In the genomic region with DNA sequence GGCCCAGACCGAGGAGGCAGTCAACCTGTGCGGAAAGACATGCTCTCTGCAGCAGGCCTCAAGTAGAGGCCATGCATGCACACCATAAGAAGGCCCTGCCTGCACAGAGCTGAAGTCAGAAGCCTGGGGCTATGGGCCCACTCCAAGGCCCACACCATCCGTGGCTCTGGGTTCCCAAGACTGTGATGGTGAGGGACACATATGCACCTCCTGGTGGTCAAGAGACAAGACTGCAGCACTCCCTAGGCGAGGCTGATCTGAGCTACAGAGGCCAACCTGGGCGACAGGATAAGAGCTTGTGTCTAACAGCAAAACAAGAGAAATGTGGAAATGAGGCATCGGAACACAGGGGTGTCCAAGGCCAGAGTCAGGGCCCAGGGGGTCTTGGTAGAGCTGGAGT, we compare ENCODE assay signal across 12 mouse cellular contexts. TPM values are rescaled to one million over a fixed set of nuclear protein-coding genes. Genes with fewer than 3 reads are reported as not detected.
DNase-seq lines count a peak whose midpoint lies in the region; ATAC-seq and TF ChIP-seq lines count a peak whose summit lies in the region.
"Had no signal": no experiment of that assay in that cellular context is flagged by ENCODE, and none has a peak within 500 bp of the region (broad histone marks: within the 10 kb centered on the region; RNA-seq: fewer than 3 reads in every experiment).

No protein-coding gene starts in this region.

- H3K27ac ChIP-seq in liver, adult 2 months (replicated peaks; ENCODE audit: insufficient read depth, low read depth, low read length), result no peak overlapping the region
- no peak overlapping the region for H3K27ac ChIP-seq in liver, embryonic 12.5 days
- H3K27ac ChIP-seq in MEL (ENCODE audit: control insufficient read depth, low read depth, low read length), result no peak overlapping the region
- H3K27ac ChIP-seq: hindbrain, embryonic 14.5 days had no signal

- no peak; the same call in 1 of the 2 replicates for TF ChIP-seq RAD21 in MEL (IDR thresholded peaks at IDR 0.05; ENCODE audit: low read depth, low read length)

- TF ChIP-seq CTCF in liver, adult 2 months (IDR thresholded peaks at IDR 0.05; ENCODE audit: low read depth, low read length), result peak; percentile 55
- TF ChIP-seq CTCF in MEL (IDR thresholded peaks at IDR 0.05 in 2 of 3, conservative IDR thresholded peaks at IDR 0.05 in 1 of 3; ENCODE audit: control insufficient read depth in 1 of 3, insufficient read depth in 1 of 3, low read depth in 2 of 3, low read length in 3 of 3, poor library complexity in 1 of 3, severe bottlenecking in 1 of 3), result peak; percentile 41 to 57 (median 55)

- ATAC-seq in liver, embryonic 12.5 days, result no peak
- ATAC-seq: midbrain, embryonic 16.5 days had no signal

- H3K9me3 ChIP-seq in liver, embryonic 12.5 days (replicated peaks), result no peaks in the 10 kb centered on the region
- no peaks in the 10 kb centered on the region for H3K9me3 ChIP-seq in MEL (replicated peaks; ENCODE audit: insufficient read depth, low read length)

- no peaks in the 10 kb centered on the region for H3K36me3 ChIP-seq in liver, adult 2 months (ENCODE audit: control insufficient read depth, insufficient read depth, low read length)
- peaks cover 51% of the 10 kb centered on the region for H3K36me3 ChIP-seq in liver, embryonic 12.5 days
- H3K36me3 ChIP-seq in MEL (ENCODE audit: control insufficient read depth in 1 of 2, insufficient read depth in 2 of 2, low read length in 2 of 2), result peaks cover 2 to 3% of the 10 kb centered on the region in 2 experiments; a peak in 3 of 4 replicates

- no peak for TF ChIP-seq POLR2A in liver, adult 2 months (IDR thresholded peaks at IDR 0.05; ENCODE audit: extremely low read depth, insufficient read depth, low read length)
- no peak for TF ChIP-seq POLR2A in MEL (IDR thresholded peaks at IDR 0.05; ENCODE audit: control insufficient read depth in 1 of 2, insufficient read depth in 1 of 2, low read depth in 1 of 2, low read length in 2 of 2, poor library complexity in 1 of 2)

- intact Hi-C loops in left cerebral cortex, postnatal 36 days (cut with DNase I), result loop anchor here (5.0 kb wide), 1 partner anchor 155 kb away; a partner anchor contains a TSS

- H3K79me2 ChIP-seq in liver, adult 2 months (ENCODE audit: control insufficient read depth, insufficient read depth, low read length), result peaks cover 2% of the 10 kb centered on the region; the same call in 1 of the 2 replicates
- H3K79me2 ChIP-seq in MEL (ENCODE audit: control insufficient read depth, insufficient read depth, low read length, poor library complexity), result peaks cover 7% of the 10 kb centered on the region

- H3K4me3 ChIP-seq in liver, adult 2 months (ENCODE audit: insufficient read depth, low read depth, low read length), result no peak overlapping the region
- no peak overlapping the region for H3K4me3 ChIP-seq in liver, embryonic 12.5 days
- H3K4me3 ChIP-seq in MEL (ENCODE audit: control insufficient read depth in 1 of 2, insufficient read depth in 1 of 2, low read depth in 2 of 2, low read length in 2 of 2), result no peak overlapping the region

- H3K9ac ChIP-seq in liver, adult 2 months (ENCODE audit: low read depth, low read length), result no peak overlapping the region
- H3K9ac ChIP-seq in liver, embryonic 12.5 days, result no peak overlapping the region
- H3K9ac ChIP-seq in MEL (ENCODE audit: control insufficient read depth, low read depth, low read length, poor library complexity, severe bottlenecking), result no peak overlapping the region
- H3K9ac ChIP-seq: hindbrain, embryonic 14.5 days had no signal

- no peak for TF ChIP-seq EP300 in MEL (IDR thresholded peaks at IDR 0.05; ENCODE audit: low read depth in 1 of 2, low read length in 2 of 2)

- WGBS in liver, adult 2 months, result 81% methylated on average over 6 of the region's 6 CpGs
- WGBS in liver, embryonic 12.5 days (ENCODE audit: insufficient replicate concordance), result 54% methylated on average over 6 of the region's 6 CpGs

- H3K4me1 ChIP-seq in liver, adult 2 months (ENCODE audit: control insufficient read depth, insufficient read depth, low read length), result peaks cover 5% of the 10 kb centered on the region; the same call in 1 of the 2 replicates
- H3K4me1 ChIP-seq in liver, embryonic 12.5 days, result peaks cover 33% of the 10 kb centered on the region
- H3K4me1 ChIP-seq in MEL (ENCODE audit: control insufficient read depth in 1 of 2, insufficient read depth in 2 of 2, low read length in 2 of 2), result peaks cover 2 to 6% of the 10 kb centered on the region in 2 experiments; a peak in 3 of 4 replicates

- no peak for DNase-seq in liver, adult 2 months (ENCODE audit: extremely low read depth, low read depth, low spot score)
- DNase-seq in MEL (ENCODE audit: low read depth, low spot score), result peak; percentile 54
- peak; percentile 6 for DNase-seq in forelimb bud, embryonic 11.5 days (ENCODE audit: low read depth, low spot score)
- DNase-seq in retina, postnatal 1 day, result peak; percentile 49
- no peak for DNase-seq in adrenal gland, postnatal 36 days
- DNase-seq in left cerebral cortex, postnatal 36 days (ENCODE audit: low spot score in 2 of 2), result no peak
- DNase-seq in frontal cortex, postnatal 36 days (ENCODE audit: low spot score in 2 of 2), result no peak
- DNase-seq: adrenal gland, adult 2 months; gastrocnemius, postnatal 14 days had no signal

- no peaks in the 10 kb centered on the region for H3K27me3 ChIP-seq in liver, adult 2 months (ENCODE audit: control insufficient read depth, insufficient read depth, low read length)
- no peaks in the 10 kb centered on the region for H3K27me3 ChIP-seq in liver, embryonic 12.5 days (replicated peaks)
- H3K27me3 ChIP-seq in MEL (ENCODE audit: control insufficient read depth in 1 of 2, insufficient read depth in 2 of 2, low read length in 2 of 2), result no peaks in the 10 kb centered on the region

- no peak overlapping the region for H3K4me2 ChIP-seq in liver, embryonic 12.5 days
- H3K4me2 ChIP-seq: hindbrain, embryonic 14.5 days had no signal

TF ChIP-seq in MEL, 35 proteins besides CTCF, POLR2A, EP300 and RAD21:
- TF ChIP-seq HCFC1 (IDR thresholded peaks at IDR 0.05; ENCODE audit: low read depth, low read length), result no peak
- TF ChIP-seq SMC3 (IDR thresholded peaks at IDR 0.05; ENCODE audit: low read depth, low read length), result peak; percentile 46

RNA-seq across cellular contexts. Expression of a gene that starts 3.5 kb away (rescaled TPM):
- 22.6 and 23.9 TPM in 2 replicates for total RNA-seq in liver, adult 2 months (2014; rRNA removed)
- polyA plus RNA-seq in liver, adult 2 months (2012; rRNA removed), result 27.0 and 31.2 TPM in 2 replicates
- 20.9 and 22.2 TPM in 2 replicates for polyA plus RNA-seq in liver, embryonic 12.5 days (2016; fragmentation: Nextera tagmentation; extraction: Ambion mirVana)
- total RNA-seq in MEL (2012; rRNA removed), result 60.1 and 62.8 TPM in 2 replicates
- polyA plus RNA-seq in MEL (2012; ENCODE audit: insufficient read depth in 1 of 2, insufficient read length in 2 of 2, low read depth in 1 of 2, low replicate concordance in 2 of 2, missing spikeins in 1 of 2), result 10 to 100 TPM in 1 of 2 experiments, not detected in 1; 63.8 TPM
- total RNA-seq in adrenal gland, postnatal 36 days (2021), result 10 to 100 TPM; 34.6 to 39.8 TPM
- 10 to 100 TPM; 19.5 to 25.1 TPM for total RNA-seq in left cerebral cortex, postnatal 36 days (2021)

RNA-seq across cellular contexts. Expression of a gene that starts 8.3 kb away (rescaled TPM):
- total RNA-seq in liver, adult 2 months (2014; rRNA removed), result 5.8 and 9.5 TPM in 2 replicates
- 5.5 and 6.5 TPM in 2 replicates for polyA plus RNA-seq in liver, adult 2 months (2012; rRNA removed)
- 21.6 and 22.8 TPM in 2 replicates for polyA plus RNA-seq in liver, embryonic 12.5 days (2016; fragmentation: Nextera tagmentation; extraction: Ambion mirVana)
- 35.9 and 36.2 TPM in 2 replicates for total RNA-seq in MEL (2012; rRNA removed)
- 10 to 100 TPM in 1 of 2 experiments, not detected in 1; 91.0 TPM for polyA plus RNA-seq in MEL (2012; ENCODE audit: insufficient read depth in 1 of 2, insufficient read length in 2 of 2, low read depth in 1 of 2, low replicate concordance in 2 of 2, missing spikeins in 1 of 2)
- total RNA-seq in adrenal gland, postnatal 36 days (2021), result 10 to 100 TPM; 36.1 to 43.7 TPM
- total RNA-seq in left cerebral cortex, postnatal 36 days (2021), result 10 to 100 TPM; 55.0 to 55.4 TPM

RNA-seq across cellular contexts. Expression of a gene that starts 49.8 kb away (rescaled TPM):
- total RNA-seq in liver, adult 2 months (2014; rRNA removed), result 84.7 and 94.8 TPM in 2 replicates
- polyA plus RNA-seq in liver, adult 2 months (2012; rRNA removed), result 110 and 112 TPM in 2 replicates
- polyA plus RNA-seq in liver, embryonic 12.5 days (2016; fragmentation: Nextera tagmentation; extraction: Ambion mirVana), result 44.6 and 52.1 TPM in 2 replicates
- total RNA-seq in MEL (2012; rRNA removed), result 54.8 and 60.9 TPM in 2 replicates
- polyA plus RNA-seq in MEL (2012; ENCODE audit: insufficient read depth in 1 of 2, insufficient read length in 2 of 2, low read depth in 1 of 2, low replicate concordance in 2 of 2, missing spikeins in 1 of 2), result 10 to 100 TPM in 1 of 2 experiments, not detected in 1; 72.3 TPM
- total RNA-seq in adrenal gland, postnatal 36 days (2021), result 10 to 100 TPM; 71.0 to 74.4 TPM
- 10 to 100 TPM; 48.7 to 53.4 TPM for total RNA-seq in left cerebral cortex, postnatal 36 days (2021)

Comparison
In these comparisons a context has a peak if more than half of its experiments do, and no peak if none do; other contexts are left out.
1. DNase-seq: peak in MEL (single experiment), forelimb bud, embryonic 11.5 days (single experiment) and retina, postnatal 1 day (single experiment); none in liver, adult 2 months (single experiment), adrenal gland, postnatal 36 days (0 of 2), left cerebral cortex, postnatal 36 days (0 of 2) and frontal cortex, postnatal 36 days (0 of 2).